ENCODE assay signal across 8 mouse cellular contexts in genomic region chr1:158669971-158670592, GRCm38 (mm10).
A peak's percentile ranks its signal among the peaks of the same experiment; 100 is the strongest.
DNase-seq lines count a peak whose midpoint lies in the region; ATAC-seq and TF ChIP-seq lines count a peak whose summit lies in the region.
"Had no signal": no experiment of that assay in that cellular context is flagged by ENCODE, and none has a peak within 500 bp of the region (broad histone marks: within the 10 kb centered on the region; RNA-seq: fewer than 3 reads in every experiment).

No protein-coding gene starts in this region.

- peaks cover 52% of the 10 kb centered on the region for H3K36me3 ChIP-seq in forebrain, embryonic 14.5 days (ENCODE audit: control insufficient read depth, insufficient read depth, low read length)
- H3K36me3 ChIP-seq in hindbrain, postnatal 0 days (ENCODE audit: insufficient read depth, low read length) = 0 out of 2 replicates have a peak, but pooled peaks cover 4% of the 10 kb centered on the region
- peaks cover 17% of the 10 kb centered on the region for H3K36me3 ChIP-seq in midbrain, embryonic 10.5 days
- H3K36me3 ChIP-seq in splenic B cell, adult 2 months (ENCODE audit: control insufficient read depth, insufficient read depth, low read length, poor library complexity, severe bottlenecking) = no peaks in the 10 kb centered on the region
- H3K36me3 ChIP-seq: limb, embryonic 12.5 days had no signal

- intact Hi-C loops in left cerebral cortex, adult 2 months (cut with DNase I) = loop anchor here (2.0 kb wide), 2 partner anchors 281 to 465 kb away; no protein-coding TSS in a partner anchor

- no peaks in the 10 kb centered on the region for H3K27me3 ChIP-seq in forebrain, embryonic 14.5 days (replicated peaks; ENCODE audit: control insufficient read depth, insufficient read depth, low read length)
- no peaks in the 10 kb centered on the region for H3K27me3 ChIP-seq in hindbrain, postnatal 0 days (ENCODE audit: insufficient read depth, low read length)
- H3K27me3 ChIP-seq in midbrain, embryonic 10.5 days (ENCODE audit: low read depth, poor library complexity, severe bottlenecking) = no peaks in the 10 kb centered on the region
- H3K27me3 ChIP-seq in splenic B cell, adult 2 months (ENCODE audit: control insufficient read depth, insufficient read depth, low read length, poor library complexity, severe bottlenecking) = no peaks in the 10 kb centered on the region

- 50% methylated on average over 3 of the region's 3 CpGs for WGBS in forebrain, embryonic 14.5 days
- 41% methylated on average over 3 of the region's 3 CpGs for WGBS in hindbrain, postnatal 0 days
- 51% methylated on average over 3 of the region's 3 CpGs for WGBS in midbrain, embryonic 10.5 days

- peak; percentile 57 for DNase-seq in R1 (ENCODE audit: low read depth, low spot score)
- peak; percentile 82 for DNase-seq in forebrain, embryonic 14.5 days (ENCODE audit: low spot score)
- DNase-seq in hindbrain, postnatal 0 days (ENCODE audit: low spot score) = peak; percentile 89
- peak; percentile 43 to 65 for DNase-seq in left cerebral cortex, adult 2 months (ENCODE audit: extremely low spot score in 1 of 2, low spot score in 2 of 2)
- DNase-seq in midbrain, embryonic 10.5 days (ENCODE audit: low spot score) = peak; percentile 52
- DNase-seq in splenic B cell, adult 2 months (ENCODE audit: low read depth, low spot score) = peak; percentile 31

- peak; percentile 89 for TF ChIP-seq CTCF in hindbrain, postnatal 0 days (IDR thresholded peaks at IDR 0.05; ENCODE audit: low read depth)
- peak; percentile 87 for TF ChIP-seq CTCF in left cerebral cortex, adult 2 months (IDR thresholded peaks at IDR 0.05)

- H3K4me1 ChIP-seq in forebrain, embryonic 14.5 days (ENCODE audit: control insufficient read depth, insufficient read depth, low read length) = no peaks in the 10 kb centered on the region
- no peaks in the 10 kb centered on the region for H3K4me1 ChIP-seq in hindbrain, postnatal 0 days (ENCODE audit: insufficient read depth, low read length)
- no peaks in the 10 kb centered on the region for H3K4me1 ChIP-seq in midbrain, embryonic 10.5 days
- H3K4me1 ChIP-seq: limb, embryonic 12.5 days had no signal

- no peaks in the 10 kb centered on the region for H3K9me3 ChIP-seq in forebrain, embryonic 14.5 days (replicated peaks; ENCODE audit: control insufficient read depth, low read length)
- no peaks in the 10 kb centered on the region for H3K9me3 ChIP-seq in hindbrain, postnatal 0 days (ENCODE audit: low read length)
- no peaks in the 10 kb centered on the region for H3K9me3 ChIP-seq in midbrain, embryonic 10.5 days (replicated peaks)
- H3K9me3 ChIP-seq: limb, embryonic 12.5 days had no signal

- no peak overlapping the region for H3K4me2 ChIP-seq in forebrain, embryonic 14.5 days (ENCODE audit: low read length)
- no peak overlapping the region for H3K4me2 ChIP-seq in hindbrain, postnatal 0 days (ENCODE audit: low read depth, low read length)
- H3K4me2 ChIP-seq: limb, embryonic 12.5 days had no signal

- H3K9ac ChIP-seq in forebrain, embryonic 14.5 days (ENCODE audit: low read length) = no peak overlapping the region
- no peak overlapping the region for H3K9ac ChIP-seq in hindbrain, postnatal 0 days (replicated peaks; ENCODE audit: low read length)
- H3K9ac ChIP-seq: limb, embryonic 12.5 days had no signal

- ATAC-seq in cerebellum, adult (ENCODE audit: insufficient number of reproducible peaks, low FRiP score, low TSS enrichment) = peak; percentile 79
- ATAC-seq in forebrain, embryonic 14.5 days = peak; percentile 89
- ATAC-seq in hindbrain, postnatal 0 days = peak; percentile 88

- H3K27ac ChIP-seq in forebrain, embryonic 14.5 days (ENCODE audit: low read depth, low read length) = no peak overlapping the region
- H3K27ac ChIP-seq in hindbrain, postnatal 0 days = no peak overlapping the region
- no peak overlapping the region for H3K27ac ChIP-seq in left cerebral cortex, adult 2 months
- no peak overlapping the region for H3K27ac ChIP-seq in midbrain, embryonic 10.5 days (replicated peaks)
- H3K27ac ChIP-seq: limb, embryonic 12.5 days had no signal

- H3K4me3 ChIP-seq in forebrain, embryonic 14.5 days (ENCODE audit: low read depth, low read length) = no peak overlapping the region
- no peak overlapping the region for H3K4me3 ChIP-seq in hindbrain, postnatal 0 days (ENCODE audit: low read length)
- H3K4me3 ChIP-seq in left cerebral cortex, adult 2 months = no peak overlapping the region
- H3K4me3 ChIP-seq in midbrain, embryonic 10.5 days = no peak overlapping the region
- H3K4me3 ChIP-seq: limb, embryonic 12.5 days had no signal

Comparison
In these comparisons a context has a peak if more than half of its experiments do, and no peak if none do; other contexts are left out.
1. DNase-seq: peak in every context shown above with its lines; median percentile 89 in hindbrain, postnatal 0 days; 82 in forebrain, embryonic 14.5 days; 57 in R1; 54 in left cerebral cortex, adult 2 months; 52 in midbrain, embryonic 10.5 days; 31 in splenic B cell, adult 2 months.